Mouse (Mus musculus) skeletal muscle tissue, adult 2 months (tissue): ENCODE measurements at regions not wholly inside any gene's neighbourhood (a gene's known extent, or its start where the extent isn't known, plus 50 kb on each side); places are given as distances from the start of the nearest gene placed in this dataset.

Experiments used
- DNase-seq: peaks from one replicate; pipeline ENCODE4 v3.0.0-alpha.2; 2012; ENCODE audit warnings: low read depth, low spot score

DNA sequence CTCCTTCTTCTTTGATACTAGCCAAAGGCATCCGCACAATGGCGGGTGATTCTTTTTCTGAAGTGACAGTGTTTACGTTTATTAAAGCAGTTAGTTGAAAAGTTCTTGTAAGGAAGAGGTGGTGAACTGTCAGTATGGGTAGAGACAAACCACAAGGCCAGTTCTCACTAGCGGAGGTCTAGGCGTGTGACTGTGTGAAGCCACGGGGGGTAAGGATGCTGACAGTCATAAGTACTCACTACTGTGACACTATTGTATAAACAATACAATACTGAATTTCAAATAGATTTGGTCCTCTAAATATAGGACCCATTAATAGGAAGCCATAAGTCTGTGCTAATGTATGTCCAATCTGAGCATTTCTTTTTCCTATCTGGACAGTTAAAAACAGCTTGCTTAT is 161.9 kb downstream of the Cxcl12 start:
- no peak for DNase-seq

DNA sequence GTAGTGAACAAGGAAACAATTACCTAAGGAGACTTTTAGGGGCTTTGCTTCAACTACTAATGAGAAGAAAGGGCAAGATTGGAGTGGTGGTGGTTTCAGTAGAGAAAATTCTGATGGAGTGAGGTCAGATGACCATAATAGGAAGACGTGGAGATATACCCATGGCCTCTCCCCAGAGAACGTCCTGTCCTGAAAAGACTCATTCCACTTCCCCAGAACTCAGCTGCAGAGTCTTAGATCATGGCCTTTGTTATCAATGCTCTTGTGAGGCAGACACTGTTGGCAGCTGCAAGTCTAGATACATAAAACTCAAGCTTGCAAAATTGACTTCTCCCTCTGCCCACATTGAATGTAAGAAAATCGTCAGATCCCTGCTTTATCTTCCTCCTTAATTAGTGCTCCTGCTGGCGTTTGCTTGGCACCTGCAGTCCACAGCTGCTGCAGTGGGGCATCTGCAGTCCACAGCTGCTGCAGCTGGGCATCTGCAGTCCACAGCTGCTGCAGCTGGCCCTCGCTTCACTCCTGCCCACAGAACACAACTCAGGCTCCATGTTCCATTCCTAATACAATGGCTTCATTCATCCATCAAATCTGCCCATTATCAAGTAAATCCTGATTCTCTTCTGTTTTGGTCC is 162.5 kb downstream of the Cxcl12 start:
- no peak for DNase-seq

DNA sequence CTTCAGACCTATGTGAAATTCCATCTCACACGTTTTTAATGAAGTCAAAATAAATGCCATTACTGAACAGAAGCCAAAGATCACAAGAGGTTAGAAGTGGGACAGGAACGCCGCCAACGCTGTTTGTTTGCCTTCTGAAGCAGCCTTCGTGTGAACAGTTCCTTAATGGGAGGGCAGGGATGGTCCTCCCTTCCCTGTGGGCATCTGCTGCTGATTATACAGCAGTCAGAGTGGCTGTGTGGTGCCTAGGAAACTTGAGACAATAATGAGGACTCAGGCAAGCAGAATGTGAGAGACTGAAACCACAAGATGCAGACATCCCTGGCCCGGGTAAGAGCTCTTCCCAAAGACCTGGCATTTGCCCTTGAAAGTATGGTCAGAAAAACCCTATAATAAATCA is 164.3 kb downstream of the Cxcl12 start:
- no peak for DNase-seq

DNA sequence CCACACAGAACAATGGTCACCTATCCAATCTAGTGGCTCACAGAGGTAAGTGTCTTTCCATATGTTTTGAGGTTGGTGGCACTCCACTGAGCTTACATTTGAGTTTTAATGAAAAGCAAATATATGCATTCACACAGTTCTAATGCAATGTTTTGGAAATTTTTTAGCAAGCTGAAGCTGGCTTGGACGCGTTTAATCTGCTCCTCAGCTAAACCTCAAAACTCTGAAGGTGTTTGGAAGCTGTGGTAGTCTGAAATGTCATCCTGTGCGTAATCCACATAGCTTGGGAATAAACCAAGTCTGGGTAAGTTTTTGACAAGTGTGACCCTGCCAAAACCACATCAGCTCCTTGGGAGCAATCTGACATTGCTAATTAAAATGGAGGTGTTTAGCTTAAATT is 173.8 kb downstream of the Cxcl12 start:
- DNase-seq = no peak

DNA sequence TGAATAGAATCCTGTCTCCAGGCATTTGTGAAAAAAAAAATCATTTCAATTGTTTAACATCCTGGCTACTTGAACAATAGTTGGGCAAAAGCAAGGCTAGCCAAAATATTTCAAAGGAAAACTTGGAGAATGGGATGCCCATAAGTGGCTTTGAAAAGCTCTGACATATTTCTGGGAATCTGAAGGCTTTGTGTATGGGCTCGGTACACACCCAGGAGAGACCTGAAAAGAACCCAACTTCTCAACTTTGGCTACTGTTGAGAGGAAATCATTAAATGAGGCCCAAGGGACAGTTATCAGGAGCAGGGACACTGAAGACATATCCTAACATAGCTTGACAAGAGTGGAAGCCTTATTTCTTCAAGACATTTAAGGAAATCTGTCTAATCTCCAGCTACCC is 179.0 kb downstream of the Cxcl12 start:
- DNase-seq = no peak

DNA sequence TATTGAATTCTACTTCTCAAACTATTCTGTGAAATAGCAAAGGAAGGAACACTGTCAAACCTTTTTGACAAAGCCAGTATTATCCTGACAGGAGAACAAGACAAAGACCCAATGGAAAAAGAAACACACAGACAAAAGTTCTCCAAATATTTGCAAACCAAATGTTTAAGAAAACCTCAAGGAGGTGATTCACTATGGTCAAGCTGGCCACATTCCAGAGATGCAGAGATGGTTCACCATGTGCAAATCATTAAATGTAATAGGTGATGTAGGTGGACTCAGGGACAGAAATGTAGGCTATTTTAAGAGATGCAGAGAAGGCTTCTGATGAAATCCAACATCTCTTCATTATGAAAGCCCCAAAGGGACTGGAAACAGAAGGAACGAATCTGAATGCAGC is 183.5 kb downstream of the Cxcl12 start:
- no peak for DNase-seq

DNA sequence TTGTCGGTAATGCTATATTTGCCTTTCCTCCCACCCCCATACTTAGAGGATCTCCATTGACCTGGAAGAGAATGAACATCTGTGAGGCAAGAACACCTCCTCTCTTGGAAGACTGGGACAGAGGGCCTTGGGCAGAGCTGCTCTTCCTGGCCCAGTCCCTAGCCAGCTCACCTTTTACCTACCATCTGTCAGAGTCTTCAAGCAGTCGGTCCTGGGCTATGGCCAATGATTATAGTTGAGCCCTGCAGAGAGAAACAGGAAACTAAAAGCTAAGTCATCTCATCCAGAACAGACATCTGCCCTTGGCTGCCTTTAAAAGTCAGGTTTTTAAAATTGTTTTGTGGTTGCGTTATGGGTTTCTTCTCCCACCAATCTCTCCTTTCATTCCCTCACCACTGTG is 184.8 kb downstream of the Cxcl12 start:
- DNase-seq = no peak

DNA sequence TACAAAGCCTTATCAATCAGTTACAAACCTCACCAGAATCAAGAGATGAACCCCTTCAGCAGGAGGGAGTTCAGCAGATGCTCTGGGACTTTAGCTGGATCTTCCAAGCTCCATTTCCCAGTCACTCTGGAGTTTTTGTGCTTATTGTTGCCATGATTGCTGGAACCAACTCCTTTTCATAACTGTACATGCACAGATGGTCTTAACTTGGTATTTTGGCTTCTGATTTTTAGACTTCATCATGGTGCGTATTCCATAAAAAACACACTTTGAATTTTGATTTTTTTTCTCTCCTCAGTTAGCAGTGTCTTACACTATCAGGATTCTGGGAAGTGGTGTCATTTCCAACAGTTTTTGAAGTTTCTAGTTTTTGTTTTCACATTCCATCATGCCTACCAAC is 187.8 kb downstream of the Cxcl12 start:
- no peak for DNase-seq

DNA sequence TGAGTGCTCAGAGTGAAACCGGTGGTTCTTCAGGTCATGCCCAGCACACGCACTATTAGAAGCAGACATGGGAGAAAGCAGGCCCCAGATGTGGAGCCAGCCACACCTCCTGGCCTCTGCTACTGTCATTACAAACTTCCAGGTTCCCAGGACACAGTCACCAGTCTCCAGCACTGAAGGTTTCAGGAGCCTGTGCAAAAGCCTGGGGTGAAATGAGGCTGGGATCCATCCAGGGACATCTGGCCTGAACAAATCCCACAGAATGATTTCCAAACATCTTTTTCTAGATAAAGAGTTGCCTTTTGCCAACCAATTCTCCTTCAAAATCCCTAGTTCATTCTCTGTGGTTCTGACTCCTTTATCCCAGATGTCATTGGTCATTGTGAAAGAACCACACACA is 191.1 kb downstream of the Cxcl12 start:
- peak; percentile 18 for DNase-seq

DNA sequence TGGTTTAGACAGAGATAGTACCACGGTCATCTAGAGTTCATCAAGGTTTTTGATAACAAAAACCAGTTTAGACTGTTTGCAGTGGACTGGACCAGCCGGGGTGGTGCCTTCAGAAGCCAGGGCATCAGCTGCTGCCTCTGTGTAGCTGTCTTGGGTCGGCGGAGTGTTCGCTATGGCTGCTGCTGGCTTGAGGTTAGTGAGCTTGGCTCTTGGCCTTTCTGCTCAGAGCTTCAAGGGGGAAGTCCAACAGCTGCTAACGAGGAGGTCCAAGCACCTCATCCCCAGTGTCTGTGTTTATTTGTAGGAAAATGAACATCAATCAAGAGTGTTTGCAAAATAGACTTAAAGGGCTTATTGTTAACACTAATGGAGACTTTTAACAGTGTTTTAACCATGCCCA is 198.2 kb downstream of the Cxcl12 start:
- no peak for DNase-seq

DNA sequence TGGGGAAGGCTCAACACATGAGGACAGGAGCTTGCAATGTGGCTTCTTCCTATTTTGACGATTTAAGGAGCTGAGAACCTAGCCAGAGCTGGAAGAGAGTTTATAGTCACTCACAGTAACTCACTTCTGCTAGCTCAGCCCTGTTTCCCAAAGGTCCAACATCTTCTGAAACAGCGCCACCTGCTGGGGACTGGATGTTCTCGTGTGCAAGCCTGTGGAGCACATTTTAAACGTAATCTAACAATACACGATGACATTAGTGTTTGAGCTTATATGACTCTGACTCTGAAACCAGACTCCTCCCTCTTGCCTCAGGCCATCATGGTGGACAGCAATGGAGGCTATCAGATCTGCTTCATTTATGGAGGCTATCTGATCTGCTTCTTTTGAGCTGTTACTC is 207.7 kb downstream of the Cxcl12 start:
- no peak for DNase-seq

DNA sequence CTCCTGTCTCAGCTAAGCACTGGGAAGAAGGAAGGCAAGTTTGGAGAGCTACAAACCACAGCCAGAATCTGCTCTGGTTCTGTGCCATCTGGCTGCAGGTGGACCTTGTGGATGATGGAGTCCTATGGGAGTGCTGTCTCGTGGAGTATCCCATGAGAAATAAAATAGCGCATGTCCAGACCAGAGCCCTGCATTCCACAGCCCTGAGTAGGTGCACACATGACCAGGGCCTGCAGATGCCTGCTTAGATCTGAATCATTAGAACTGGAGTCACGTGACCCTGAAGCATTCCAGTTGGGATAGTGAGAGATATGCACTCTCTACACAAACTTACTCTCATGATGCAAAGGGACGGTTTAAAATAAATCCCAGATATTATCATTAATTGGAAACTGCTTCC is 211.6 kb downstream of the Cxcl12 start:
- DNase-seq = peak; percentile 67

DNA sequence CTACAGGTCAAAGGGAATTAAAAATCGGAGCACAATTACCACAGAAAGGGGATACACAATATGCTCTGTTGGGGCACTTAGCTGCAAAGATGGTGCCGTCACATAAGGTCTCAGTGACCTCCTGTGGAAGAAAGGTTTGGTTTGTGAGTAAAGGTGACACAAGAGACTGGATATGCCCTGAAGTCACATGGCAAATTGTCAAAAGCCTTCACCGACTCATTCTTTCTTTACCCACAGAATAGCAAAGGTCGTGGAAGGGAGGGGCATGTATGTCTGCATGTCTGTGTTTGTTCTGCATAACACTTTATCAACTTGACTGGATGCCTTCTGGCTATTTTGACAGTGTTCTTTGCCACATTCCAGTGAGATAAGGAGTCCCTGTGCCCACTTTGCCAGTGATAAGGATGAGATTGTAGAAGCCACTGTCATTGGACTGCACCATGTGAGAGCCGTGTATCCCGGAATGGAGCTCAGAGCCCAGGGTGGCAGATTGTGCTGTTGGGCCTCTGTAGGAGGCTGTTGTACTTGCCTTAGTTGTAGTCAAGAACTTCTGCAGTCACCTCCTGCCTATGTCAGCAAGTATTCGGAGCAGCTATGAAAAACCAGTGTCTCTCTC is 222.0 kb downstream of the Cxcl12 start:
- no peak for DNase-seq

DNA sequence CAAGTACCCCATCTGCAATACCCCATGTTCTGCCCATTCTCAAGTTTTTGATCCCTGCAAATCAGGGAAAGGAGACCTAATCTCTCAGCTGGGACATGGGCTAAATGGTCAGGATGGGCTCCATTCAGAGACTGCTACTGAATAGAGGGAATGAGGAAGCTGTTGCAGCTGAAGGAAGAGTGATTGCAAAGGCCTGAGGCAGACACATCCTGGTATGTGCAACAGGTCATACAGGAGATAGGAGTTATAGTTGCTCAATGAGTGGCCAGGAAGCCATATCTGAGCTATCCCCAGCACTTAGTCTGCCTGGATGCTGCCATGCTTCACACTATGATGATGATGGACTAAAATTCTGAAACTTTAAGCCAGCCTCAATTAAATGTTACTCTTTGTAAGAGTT is 225.1 kb downstream of the Cxcl12 start:
- no peak for DNase-seq

DNA sequence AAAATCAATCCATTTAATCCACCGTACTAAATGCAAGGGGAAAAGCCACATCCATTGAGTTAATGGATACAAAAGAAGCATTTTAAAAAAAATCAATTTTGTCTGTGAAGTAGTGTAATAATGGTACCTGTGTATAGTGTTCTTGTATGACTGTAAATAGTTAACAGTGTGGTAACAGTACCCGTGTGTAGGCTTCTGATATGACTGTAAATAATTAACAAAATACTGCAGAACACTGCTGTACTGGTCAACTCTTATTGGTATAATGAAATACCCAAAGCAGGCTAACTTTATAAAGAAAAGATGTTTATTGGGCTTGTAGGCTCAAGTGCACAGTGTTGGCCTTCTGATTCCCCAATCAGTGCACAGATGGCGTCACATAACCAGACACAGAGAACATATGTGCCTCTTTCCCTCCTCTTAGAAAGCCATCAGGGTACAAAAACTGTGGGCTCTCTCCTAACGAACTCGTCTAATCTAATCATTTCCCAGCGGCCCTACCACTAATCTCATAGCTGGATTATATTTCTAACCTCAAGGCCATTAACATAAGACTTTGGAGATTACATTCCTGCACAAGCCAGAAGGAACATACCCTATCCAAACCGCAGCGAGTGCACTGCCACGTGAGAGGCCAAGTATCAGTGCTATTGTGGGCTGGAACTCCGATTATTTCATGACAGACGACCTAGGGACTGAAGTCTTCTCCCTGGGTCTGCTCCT is 237.4 kb downstream of the Cxcl12 start:
- DNase-seq = no peak

DNA sequence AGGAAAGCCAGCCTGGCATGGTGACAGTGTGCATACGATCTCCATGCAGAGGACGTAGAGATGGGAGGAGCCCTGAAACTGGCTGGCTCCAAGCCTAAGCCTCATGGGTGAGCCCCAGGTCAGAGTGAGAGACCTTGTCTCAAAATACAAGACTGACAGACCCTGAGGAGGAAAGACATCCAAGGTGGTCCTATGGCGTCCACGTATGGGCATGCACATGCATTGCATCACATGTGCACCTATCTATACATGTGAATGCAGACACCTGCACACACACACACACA is 237.9 kb downstream of the Cxcl12 start:
- no peak for DNase-seq

DNA sequence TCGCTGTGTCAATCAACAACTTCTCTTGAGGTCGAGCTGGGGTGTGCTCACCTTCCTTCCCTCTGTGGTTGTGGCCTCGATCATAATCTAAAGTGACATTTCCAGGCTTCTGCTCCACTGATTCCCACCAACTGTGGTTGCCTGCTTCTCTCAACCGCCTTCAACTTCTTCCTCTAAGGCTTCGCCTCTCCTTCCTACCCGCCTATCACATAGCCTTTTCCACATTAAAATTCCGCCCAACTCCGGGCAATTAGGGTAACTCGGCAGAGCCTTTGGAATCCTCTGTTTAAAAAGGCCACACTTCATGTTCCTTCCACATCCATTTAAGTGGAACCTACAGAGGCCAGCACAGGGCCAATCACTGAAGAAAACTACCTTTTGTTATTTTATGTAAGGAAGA is 238.4 kb downstream of the Cxcl12 start:
- no peak for DNase-seq

DNA sequence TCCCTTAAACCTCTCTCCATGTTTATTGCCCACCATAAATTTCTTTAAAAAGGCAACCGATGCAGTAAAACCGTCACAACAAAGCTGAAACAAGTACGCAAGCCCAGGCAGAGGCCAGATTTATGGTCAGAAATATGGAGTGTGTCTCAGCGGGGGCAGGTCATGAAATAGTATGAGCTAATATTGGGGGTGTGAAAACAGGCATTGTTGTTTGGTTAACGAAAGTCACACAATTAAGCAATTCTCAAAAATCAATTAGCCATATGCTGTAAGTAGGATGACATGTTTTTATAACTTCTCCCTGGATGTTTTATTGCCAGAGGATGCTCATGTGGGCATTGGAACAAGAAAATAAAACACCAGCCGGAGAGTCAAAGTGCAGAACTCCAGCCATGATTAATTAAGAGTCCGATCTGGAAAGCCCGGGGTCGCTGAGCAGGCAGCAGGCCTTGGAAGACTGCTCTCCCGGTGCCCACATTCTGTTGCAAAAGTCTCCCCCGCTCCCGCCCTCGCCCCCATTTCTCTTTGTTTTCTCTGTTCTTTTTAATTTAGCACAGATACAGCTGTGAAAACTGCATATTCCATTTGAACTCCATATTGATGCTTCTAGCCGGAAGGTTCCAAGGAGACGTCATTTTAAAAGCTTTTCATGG is 239.0 kb downstream of the Cxcl12 start:
- DNase-seq = no peak

DNA sequence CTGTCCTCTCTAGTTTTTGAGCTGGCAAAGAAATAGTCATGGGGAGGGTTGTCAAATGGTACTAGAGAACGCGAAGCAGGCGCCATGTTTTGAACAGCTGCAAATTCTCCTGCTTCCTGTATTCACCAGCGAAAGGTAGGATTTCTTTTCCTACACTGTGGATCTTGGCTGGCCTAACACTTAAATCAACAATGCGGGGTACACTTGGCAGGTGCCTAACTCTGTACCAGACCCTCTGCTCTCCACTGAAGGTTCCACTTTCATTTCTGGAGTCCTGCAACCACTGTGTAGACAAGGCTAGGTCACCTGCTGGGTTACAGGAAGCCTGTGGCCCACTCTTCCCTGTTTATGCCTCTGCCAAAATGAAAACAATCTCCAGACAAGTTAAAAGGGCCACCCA is 239.6 kb downstream of the Cxcl12 start:
- DNase-seq = no peak

DNA sequence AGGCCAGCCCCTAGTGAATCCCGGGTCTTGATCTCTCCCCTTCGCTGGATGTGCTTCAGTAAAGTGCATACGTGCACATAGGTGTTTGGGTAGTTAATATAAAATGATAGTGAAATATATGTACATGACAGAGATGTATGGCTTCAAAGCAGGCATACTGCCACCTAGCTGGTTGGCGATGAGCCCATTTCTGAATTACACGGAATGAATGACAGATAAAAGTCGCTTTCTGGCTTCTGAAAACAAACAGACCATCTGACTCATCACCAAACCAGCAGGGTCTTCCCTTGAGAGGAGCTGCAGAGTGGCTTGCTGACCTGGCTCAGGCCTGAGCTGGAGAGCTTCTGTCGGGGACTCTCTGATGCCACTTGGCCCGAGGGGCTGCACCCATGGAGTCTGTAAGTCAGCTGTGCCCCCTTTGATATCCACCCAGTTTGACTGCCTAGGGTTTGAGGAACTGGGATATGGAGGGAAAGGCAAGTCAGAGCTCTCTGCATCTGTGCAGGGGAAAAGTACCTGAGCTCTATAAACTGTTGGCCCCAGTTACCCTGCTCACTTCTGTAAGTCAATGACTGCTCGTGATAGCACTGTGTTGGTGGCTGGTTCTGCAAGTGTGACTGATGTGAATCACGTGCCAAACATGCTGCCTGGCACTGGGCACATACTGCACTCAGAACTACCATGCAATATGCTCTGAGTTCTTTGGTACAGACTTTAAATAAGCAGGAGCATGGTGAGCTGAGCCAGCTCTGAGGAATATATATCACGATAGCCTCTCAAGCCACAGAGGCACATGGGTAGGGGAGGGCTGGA is 240.8 kb downstream of the Cxcl12 start:
- DNase-seq = no peak

DNA sequence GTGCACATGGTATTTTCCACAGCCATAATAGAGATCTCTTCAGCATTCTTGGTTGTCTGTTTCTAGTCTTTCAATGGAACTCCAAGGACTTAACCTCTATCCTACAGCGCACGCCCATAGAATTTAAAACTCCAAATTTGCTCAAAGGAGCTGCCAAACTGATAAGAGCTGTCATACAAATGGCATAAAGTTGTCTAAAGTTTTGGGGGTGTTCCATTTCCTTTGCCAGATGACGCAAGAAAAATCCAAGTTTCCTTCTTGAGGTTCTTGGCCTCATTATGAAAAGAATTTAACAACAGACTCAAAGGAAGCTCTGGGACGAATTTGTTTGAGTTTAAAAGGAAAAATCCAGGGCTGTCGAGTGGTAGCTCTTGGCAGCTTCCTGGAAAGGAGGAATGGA is 246.6 kb downstream of the Cxcl12 start:
- no peak for DNase-seq

DNA sequence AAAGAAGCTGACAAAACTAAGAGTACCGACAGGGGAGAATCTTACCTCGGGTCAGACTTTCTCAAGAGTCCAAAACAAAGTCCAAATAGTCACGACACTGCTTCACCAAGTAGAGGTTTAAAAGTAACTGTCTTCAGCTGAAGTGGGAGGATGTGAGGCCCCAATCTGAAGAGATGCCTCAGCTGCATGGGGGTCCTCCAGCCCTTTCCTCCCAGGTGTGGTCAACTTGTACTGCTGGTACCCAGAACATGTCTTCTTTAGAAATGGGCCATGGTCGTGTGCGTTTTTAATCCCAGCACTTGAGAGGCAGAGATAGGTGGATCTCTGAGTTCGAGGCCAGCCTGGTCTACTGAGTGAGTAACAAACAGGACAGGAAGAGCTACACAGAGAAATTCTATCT is 247.6 kb downstream of the Cxcl12 start:
- no peak for DNase-seq
